Mouse (Mus musculus): Measurements from ENCODE around the gene Obscn.

The Obscn gene

GRCm38 (mm10) chr11:59142962-59143361 is 6.8 kb upstream of the Obscn start:
- in situ Hi-C loops (cut with MboI; ENCODE audit: low sequenced_read_pairs) = no loop called here

GRCm38 (mm10) chr11:59141772-59142370 is 5.7 kb upstream of the Obscn start:
- in situ Hi-C loops (cut with MboI; ENCODE audit: low sequenced_read_pairs) = no loop called here

- in situ Hi-C loops (cut with MboI; ENCODE audit: low sequenced_read_pairs) = no loop called here
Measured at GRCm38 (mm10) chr11:59138537-59139486, 2.6 kb upstream of the Obscn start.

GRCm38 (mm10) chr11:59136994-59137706 is 948 bp upstream of the Obscn start:
- in situ Hi-C loops (cut with MboI; ENCODE audit: low sequenced_read_pairs) = no loop called here

GRCm38 (mm10) chr11:59135051-59135820 is 966 bp downstream of the Obscn start:
- in situ Hi-C loops (cut with MboI; ENCODE audit: low sequenced_read_pairs) = no loop called here

- in situ Hi-C loops (cut with MboI; ENCODE audit: low sequenced_read_pairs) = no loop called here
Measured at GRCm38 (mm10) chr11:59134373-59134997, 1.7 kb downstream of the Obscn start.

GRCm38 (mm10) chr11:59132065-59132464 is 4.1 kb downstream of the Obscn start:
- in situ Hi-C loops (cut with MboI; ENCODE audit: low sequenced_read_pairs) = no loop called here

GRCm38 (mm10) chr11:59131348-59131919 is 4.8 kb downstream of the Obscn start:
- in situ Hi-C loops (cut with MboI; ENCODE audit: low sequenced_read_pairs) = no loop called here

GRCm38 (mm10) chr11:59130782-59131181 is 5.4 kb downstream of the Obscn start:
- in situ Hi-C loops (cut with MboI; ENCODE audit: low sequenced_read_pairs) = no loop called here

- in situ Hi-C loops (cut with MboI; ENCODE audit: low sequenced_read_pairs) = no loop called here
Measured at GRCm38 (mm10) chr11:59105945-59106344, 30.3 kb downstream of the Obscn start.

GRCm38 (mm10) chr11:59102324-59102723 is 33.9 kb downstream of the Obscn start:
- in situ Hi-C loops (cut with MboI; ENCODE audit: low sequenced_read_pairs) = no loop called here

- in situ Hi-C loops (cut with MboI; ENCODE audit: low sequenced_read_pairs) = no loop called here
Measured at GRCm38 (mm10) chr11:59098339-59098738, 37.9 kb downstream of the Obscn start.

- in situ Hi-C loops (cut with MboI; ENCODE audit: low sequenced_read_pairs) = no loop called here
Measured at GRCm38 (mm10) chr11:59097770-59098169, 38.4 kb downstream of the Obscn start.

GRCm38 (mm10) chr11:59094213-59094612 is 42.0 kb downstream of the Obscn start:
- in situ Hi-C loops (cut with MboI; ENCODE audit: low sequenced_read_pairs) = no loop called here

- in situ Hi-C loops (cut with MboI; ENCODE audit: low sequenced_read_pairs) = no loop called here
Measured at GRCm38 (mm10) chr11:59087581-59087980, 48.6 kb downstream of the Obscn start.

- in situ Hi-C loops (cut with MboI; ENCODE audit: low sequenced_read_pairs) = no loop called here
Measured at GRCm38 (mm10) chr11:59085200-59085599, 51.0 kb downstream of the Obscn start.

- in situ Hi-C loops (cut with MboI; ENCODE audit: low sequenced_read_pairs) = no loop called here
Measured at GRCm38 (mm10) chr11:59083125-59083524, 53.1 kb downstream of the Obscn start.

- in situ Hi-C loops (cut with MboI; ENCODE audit: low sequenced_read_pairs) = no loop called here
Measured at GRCm38 (mm10) chr11:59078311-59078710, 57.9 kb downstream of the Obscn start.

GRCm38 (mm10) chr11:59070321-59070720 is 65.9 kb downstream of the Obscn start:
- in situ Hi-C loops (cut with MboI; ENCODE audit: low sequenced_read_pairs) = no loop called here

GRCm38 (mm10) chr11:59068922-59069321 is 67.3 kb downstream of the Obscn start:
- in situ Hi-C loops (cut with MboI; ENCODE audit: low sequenced_read_pairs) = no loop called here

All from CH12F3 (cell line).